Mouse (Mus musculus) gastrocnemius, adult 18-20 months (tissue): ENCODE measurements around the gene Olfr1359. TPM values are rescaled to one million over a fixed set of nuclear protein-coding genes. Genes with fewer than 3 reads are reported as not detected.

ENCODE experiments used
- microRNA-seq: library from miRNA; unstranded; fragments of <30 nt; microRNA quantifications from one replicate; pipeline ENCODE4 v1.2.0, GENCODE M21; 2021
- total RNA-seq, 2 experiments: library from RNA; stranded (reverse); gene quantifications; 2 replicates each; pipeline ENCODE4 v1.2.3; 2021

The Olfr1359 gene
- total RNA-seq, 2 experiments from 2014 or later = not detected

Small RNA genes lying within 50 kb of the gene (microRNA-seq; reads per million reads assigned to microRNA genes)
- gene Gm44357 (not detected), gene Gm44367 (not detected), gene Gm44454 (not detected)

Other genes with a start within 250 kb of the Olfr1359 start
- 10 to 100 TPM; 13.1 to 14.1 TPM for gene Zscan26, start 244.4 kb upstream of the Olfr1359 start, total RNA-seq
- under 1 TPM; 0.19 to 0.21 TPM for gene Nkapl, start 229.6 kb upstream of the Olfr1359 start, total RNA-seq
- gene Zkscan4, start 219.2 kb upstream of the Olfr1359 start, total RNA-seq = under 1 TPM; 0.40 to 0.73 TPM
- not detected for gene Gm10065, start 218.7 kb upstream of the Olfr1359 start, total RNA-seq
- gene AK157302, start 202.9 kb upstream of the Olfr1359 start, total RNA-seq = 10 to 100 TPM; 22.8 to 23.3 TPM
- 100 to 1,000 TPM; 144 to 150 TPM for gene Gm11273, start 196.7 kb upstream of the Olfr1359 start, total RNA-seq
- 1 to 10 TPM; 6.2 to 6.3 TPM for gene Zkscan8, start 167.0 kb upstream of the Olfr1359 start, total RNA-seq
- not detected for gene Olfr1366, start 155.3 kb upstream of the Olfr1359 start, total RNA-seq
- gene Olfr1535, start 138.2 kb upstream of the Olfr1359 start, total RNA-seq = not detected
- not detected for gene Olfr1364, start 116.4 kb upstream of the Olfr1359 start, total RNA-seq
- gene Olfr1362, start 84.1 kb upstream of the Olfr1359 start, total RNA-seq = not detected
- gene Olfr11, start 55.6 kb upstream of the Olfr1359 start, total RNA-seq = not detected
- not detected for gene Olfr1361, start 34.7 kb upstream of the Olfr1359 start, total RNA-seq
- not detected for gene Olfr1360, start 20.7 kb upstream of the Olfr1359 start, total RNA-seq
- gene Hist1h2bl, start 18.0 kb downstream of the Olfr1359 start, total RNA-seq = 1 to 10 TPM; 3.4 to 3.7 TPM
- 1 to 10 TPM in 1 of 2 experiments, not detected in 1; 1.5 TPM for gene Hist1h2ai, start 18.3 kb downstream of the Olfr1359 start, total RNA-seq
- gene Hist1h3h, start 19.5 kb downstream of the Olfr1359 start, total RNA-seq = 1 to 10 TPM in 1 of 2 experiments, not detected in 1; 2.3 TPM
- gene Hist1h2bm, start 23.9 kb downstream of the Olfr1359 start, total RNA-seq = not detected
- under 1 TPM; 0.43 to 0.59 TPM for gene Hist1h4j, start 37.0 kb downstream of the Olfr1359 start, total RNA-seq
- gene Hist1h4k, start 52.4 kb downstream of the Olfr1359 start, total RNA-seq = 10 to 100 TPM; 15.2 to 22.0 TPM
- not detected for gene Hist1h2ak, start 55.7 kb downstream of the Olfr1359 start, total RNA-seq
- 1 to 10 TPM in 1 of 2 experiments, not detected in 1; 1.1 TPM for gene Hist1h2bn, start 56.0 kb downstream of the Olfr1359 start, total RNA-seq
- gene Hist1h1b, start 82.5 kb downstream of the Olfr1359 start, total RNA-seq = under 1 TPM; 0.32 to 0.52 TPM
- 10 to 100 TPM; 12.0 to 12.2 TPM for gene Hist1h3i, start 85.3 kb downstream of the Olfr1359 start, total RNA-seq
- gene Hist1h2an, start 89.1 kb downstream of the Olfr1359 start, total RNA-seq = not detected
- gene Hist1h2bp, start 89.3 kb downstream of the Olfr1359 start, total RNA-seq = not detected
- 10 to 100 TPM; 14.4 to 17.7 TPM for gene Hist1h2bq, start 112.1 kb downstream of the Olfr1359 start, total RNA-seq
- 1 to 10 TPM; 3.1 to 3.5 TPM for gene Hist1h2ao, start 112.4 kb downstream of the Olfr1359 start, total RNA-seq
- gene Hist1h4m, start 113.6 kb downstream of the Olfr1359 start, total RNA-seq = 10 to 100 TPM; 46.0 to 49.7 TPM
- 1 to 10 TPM; 5.3 to 9.1 TPM for gene Hist1h4n, start 134.1 kb downstream of the Olfr1359 start, total RNA-seq
- gene Hist1h2ap, start 135.4 kb downstream of the Olfr1359 start, total RNA-seq = not detected
- gene Hist1h2br, start 135.6 kb downstream of the Olfr1359 start, total RNA-seq = 10 to 100 TPM; 14.3 to 17.8 TPM
- under 1 TPM; 0.48 to 0.69 TPM for gene Zfp184, start 247.0 kb downstream of the Olfr1359 start, total RNA-seq